Mouse (Mus musculus): Measurements from ENCODE around the gene Zdhhc6. TPM values are rescaled to one million over a fixed set of nuclear protein-coding genes. Genes with fewer than 3 reads are reported as not detected.

Gene Zdhhc6
- polyA plus RNA-seq (2015; fragmentation: Nextera tagmentation; extraction: Ambion mirVana): 42.3 and 65.4 TPM in 2 replicates

DNA sequence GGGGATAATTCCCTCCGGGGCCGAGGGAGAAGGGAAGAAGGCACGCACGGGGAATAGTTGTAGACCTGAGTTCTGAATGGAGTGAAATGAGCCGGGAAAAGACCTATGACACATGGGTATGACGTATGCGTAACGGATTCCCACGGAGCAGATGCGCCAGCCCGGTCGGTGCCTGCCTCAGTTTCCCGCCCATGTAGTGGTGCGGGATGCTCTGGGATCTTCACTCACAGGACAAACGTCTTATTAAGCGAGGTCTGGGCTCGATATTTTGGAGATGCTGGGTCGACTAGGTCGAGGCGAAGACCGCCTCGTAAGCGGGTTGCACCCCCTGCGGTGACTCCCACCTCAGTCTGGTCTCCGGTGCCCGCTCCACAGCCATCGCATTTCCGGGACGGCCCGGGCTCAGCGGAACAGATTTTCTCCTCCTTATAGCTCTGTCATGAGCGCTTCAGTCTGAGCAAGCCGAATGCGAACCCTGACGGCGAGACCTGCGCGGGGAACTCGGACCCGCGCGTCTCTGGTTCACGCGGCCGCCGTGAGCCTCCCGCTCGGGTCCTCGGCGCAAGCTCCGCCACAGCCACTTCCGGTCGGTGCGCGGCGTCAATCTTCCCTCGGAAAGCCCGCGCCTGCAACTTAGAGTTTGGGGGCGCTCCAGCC lies at the start of gene Zdhhc6:
Gene Zdhhc6, minus strand, starts transcription at position 581 of the 657 bp plus-strand sequence.

DNA sequence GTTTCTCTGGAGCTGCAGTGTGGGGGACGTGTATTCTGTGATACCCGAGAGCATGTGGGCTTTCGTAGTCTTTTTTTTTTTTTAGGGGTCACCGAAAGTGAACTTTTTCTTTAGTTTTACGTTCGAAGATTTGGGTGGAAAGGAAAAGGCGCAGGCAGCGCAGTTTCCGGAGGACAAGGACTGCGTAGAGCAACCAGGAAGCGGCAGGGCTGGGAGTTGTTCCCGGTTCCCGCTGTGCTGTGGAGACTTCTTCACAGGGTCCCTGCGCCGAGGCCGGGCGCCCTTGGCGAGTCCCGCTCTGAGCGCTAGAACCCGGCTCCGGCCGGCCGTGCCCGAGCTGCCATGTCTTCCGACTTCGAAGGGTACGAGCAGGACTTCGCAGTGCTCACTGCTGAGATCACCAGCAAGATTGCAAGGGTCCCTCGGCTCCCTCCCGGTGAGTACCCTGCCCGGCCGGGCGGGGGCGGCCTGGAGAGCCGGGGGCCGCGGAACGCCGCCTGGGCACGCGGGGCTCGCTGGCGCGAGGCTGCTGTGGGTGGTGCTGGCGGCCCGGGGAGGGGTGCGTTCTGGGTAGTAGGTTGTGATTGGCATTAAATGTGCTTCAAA lies 380 bp upstream of the Zdhhc6 start, which contains the start of gene Vti1a:
Gene Vti1a, plus strand, starts transcription at position 187 of the 606 bp plus-strand sequence.

GRCm38 (mm10) chr19:55251383-55252124 lies 64.3 kb downstream of the Zdhhc6 start, which contains the start of gene Acsl5:
Gene Acsl5 (plus strand): TSS chr19:55251938.

GRCm38 (mm10) chr19:55241186-55241645 lies 74.6 kb downstream of the Zdhhc6 start, which contains the start of gene Gucy2g:
Gene Gucy2g (minus strand): TSS chr19:55241236.

Other genes starting within 250 kb of the Zdhhc6 start
- 18.0 and 36.9 TPM in 2 replicates for gene Gpam, start 188.8 kb downstream of the Zdhhc6 start, polyA plus RNA-seq (2015; fragmentation: Nextera tagmentation; extraction: Ambion mirVana)
- 0.10 TPM in 1 of 2 replicates, not detected in the other for gene Tectb, start 135.3 kb downstream of the Zdhhc6 start, polyA plus RNA-seq (2015; fragmentation: Nextera tagmentation; extraction: Ambion mirVana)
- gene Gucy2g, start 74.8 kb downstream of the Zdhhc6 start, polyA plus RNA-seq (2015; fragmentation: Nextera tagmentation; extraction: Ambion mirVana): 0.03 TPM in 1 of 2 replicates, not detected in the other
- gene Acsl5, start 64.1 kb downstream of the Zdhhc6 start, polyA plus RNA-seq (2015; fragmentation: Nextera tagmentation; extraction: Ambion mirVana): 52.1 and 54.7 TPM in 2 replicates
- 15.9 and 21.3 TPM in 2 replicates for gene Vti1a, start 263 bp upstream of the Zdhhc6 start, polyA plus RNA-seq (2015; fragmentation: Nextera tagmentation; extraction: Ambion mirVana)

All from adrenal gland, postnatal 0 days (tissue).